Mouse (Mus musculus) CH12.LX (cell line): ENCODE measurements around the gene Slc30a5. TPM values are rescaled to one million over a fixed set of nuclear protein-coding genes. Genes with fewer than 3 reads are reported as not detected.

Experiments
- DNase-seq: peaks from one replicate; pipeline ENCODE4 v3.0.0-alpha.2; 2013; ENCODE audit errors: extremely low read depth
- H3K27ac ChIP-seq: 2 replicates; pipeline ENCODE4 v1.5.1; 2012; ENCODE audit warnings: low read depth, mild to moderate bottlenecking, control low read depth, moderate library complexity; ENCODE audit not compliant: insufficient read depth
- H3K27me3 ChIP-seq: replicated peaks from 2 replicates; pipeline ENCODE3; 2012; ENCODE audit warnings: inconsistent platforms
- H3K36me3 ChIP-seq, 2 experiments: replicated peaks in 1 of 2; 2 replicates each; pipeline versions ENCODE3 to v1.6.1; 2012; ENCODE audit warnings: inconsistent platforms in 1 of 2, low read length in 1 of 2, mild to moderate bottlenecking in 1 of 2, mixed read lengths in 1 of 2, moderate library complexity in 1 of 2; ENCODE audit not compliant: control insufficient read depth in 1 of 2, insufficient read depth in 1 of 2
- H3K4me1 ChIP-seq, 2 experiments: 2 replicates each; pipeline ENCODE4 v1.6.1; 2012; ENCODE audit warnings: inconsistent platforms in 1 of 2, moderate library complexity in 1 of 2; ENCODE audit not compliant: insufficient read depth in 2 of 2, control insufficient read depth in 1 of 2
- H3K4me2 ChIP-seq: 2 replicates; pipeline ENCODE4 v1.6.1; 2012; ENCODE audit warnings: low read depth, mild to moderate bottlenecking, control low read depth; ENCODE audit not compliant: poor library complexity, insufficient read depth, severe bottlenecking
- H3K4me3 ChIP-seq, 3 experiments: fragments of 150-350 bp in 1 of 3; sonication (generic) in 1 of 3; replicated peaks in 1 of 3; 2 replicates each; pipeline versions ENCODE3 to v1.5.1; 2011 to 2012; ENCODE audit warnings: low read depth in 2 of 3, low read length in 2 of 3, mild to moderate bottlenecking in 2 of 3, moderate library complexity in 2 of 3, control low read depth in 1 of 3, improper control_type of control experiment in 1 of 3, inconsistent platforms in 1 of 3, mixed read lengths in 1 of 3; ENCODE audit not compliant: poor library complexity in 1 of 3
- H3K79me2 ChIP-seq: replicated peaks from 2 replicates; pipeline ENCODE4 v1.6.1; 2012; ENCODE audit warnings: mild to moderate bottlenecking, moderate library complexity; ENCODE audit not compliant: control insufficient read depth, poor library complexity, insufficient read depth, severe bottlenecking; ENCODE audit errors: extremely low read depth
- H3K9ac ChIP-seq: 2 replicates; pipeline ENCODE4 v1.6.1; 2012; ENCODE audit warnings: low read depth, mild to moderate bottlenecking, control low read depth, moderate library complexity; ENCODE audit not compliant: insufficient read depth
- H3K9me3 ChIP-seq: replicated peaks from 2 replicates; pipeline ENCODE3; 2012; ENCODE audit warnings: low read length, inconsistent platforms, mixed read lengths
- BHLHE40 ChIP-seq: IDR thresholded peaks from 2 replicates; pipeline ENCODE4 v1.6.1; 2011; ENCODE audit warnings: mild to moderate bottlenecking, low read depth, low read length, improper control_type of control experiment
- CHD1 ChIP-seq: IDR thresholded peaks from 2 replicates; pipeline ENCODE4 v1.6.1; 2012; ENCODE audit warnings: low read depth, low read length, improper control_type of control experiment, inconsistent platforms
- CHD2 ChIP-seq: IDR thresholded peaks from 2 replicates; pipeline ENCODE4 v1.6.1; 2011; ENCODE audit warnings: low read length, improper control_type of control experiment
- ELF1 ChIP-seq: IDR thresholded peaks from 2 replicates; pipeline ENCODE4 v1.6.1; 2014; ENCODE audit warnings: low read depth, mild to moderate bottlenecking, inconsistent platforms, low read length, improper control_type of control experiment
- HCFC1 ChIP-seq: IDR thresholded peaks from 2 replicates; pipeline ENCODE4 v1.6.1; 2012; ENCODE audit warnings: low read depth, mild to moderate bottlenecking, inconsistent platforms, low read length, improper control_type of control experiment
- JUN ChIP-seq: IDR thresholded peaks from 2 replicates; pipeline ENCODE4 v1.6.1; 2011; ENCODE audit warnings: low read depth, mild to moderate bottlenecking, low read length, improper control_type of control experiment, moderate library complexity; ENCODE audit not compliant: insufficient read depth
- JUND ChIP-seq: conservative IDR thresholded peaks from 2 replicates; pipeline ENCODE4 v1.6.1; 2011; ENCODE audit warnings: low read depth, low read length, improper control_type of control experiment
- KAT2A ChIP-seq: IDR thresholded peaks from 2 replicates; pipeline ENCODE4 v1.6.1; 2012; ENCODE audit warnings: low read length, improper control_type of control experiment, inconsistent platforms; ENCODE audit not compliant: insufficient replicate concordance
- MAX ChIP-seq: IDR thresholded peaks from 2 replicates; pipeline ENCODE4 v1.6.1; 2011; ENCODE audit warnings: low read length, improper control_type of control experiment
- MEF2A ChIP-seq: IDR thresholded peaks from 2 replicates; pipeline ENCODE4 v1.6.1; 2014; ENCODE audit warnings: low read depth, mild to moderate bottlenecking, inconsistent platforms, low read length, improper control_type of control experiment, borderline replicate concordance
- MXI1 ChIP-seq: IDR thresholded peaks from 2 replicates; pipeline ENCODE4 v1.6.1; 2011; ENCODE audit warnings: mild to moderate bottlenecking, low read depth, low read length, improper control_type of control experiment
- MYC ChIP-seq: IDR thresholded peaks from 2 replicates; pipeline ENCODE4 v1.6.1; 2011; ENCODE audit warnings: low read depth, mild to moderate bottlenecking, improper control_type of control experiment, low read length
- POLR2A ChIP-seq: IDR thresholded peaks from 2 replicates; pipeline ENCODE4 v1.6.1; 2011; ENCODE audit warnings: low read depth, mild to moderate bottlenecking, improper control_type of control experiment, low read length
- POLR2AphosphoS2 ChIP-seq: IDR thresholded peaks from 2 replicates; pipeline ENCODE4 v1.6.1; 2011; ENCODE audit warnings: low read depth, low read length, improper control_type of control experiment
- RAD21 ChIP-seq: IDR thresholded peaks from 2 replicates; pipeline ENCODE4 v1.6.1; 2011; ENCODE audit warnings: low read depth, mild to moderate bottlenecking, low read length, improper control_type of control experiment, moderate library complexity
- RCOR1 ChIP-seq: conservative IDR thresholded peaks from 2 replicates; pipeline ENCODE4 v1.6.1; 2012; ENCODE audit warnings: low read depth, mild to moderate bottlenecking, inconsistent platforms, low read length, improper control_type of control experiment
- TCF12 ChIP-seq: IDR thresholded peaks from 2 replicates; pipeline ENCODE4 v1.6.1; 2014; ENCODE audit warnings: low read depth, mild to moderate bottlenecking, inconsistent platforms, low read length, improper control_type of control experiment
- ZC3H11A ChIP-seq: IDR thresholded peaks from 2 replicates; pipeline ENCODE4 v1.6.1; 2012; ENCODE audit warnings: low read depth, mild to moderate bottlenecking, inconsistent platforms, low read length, improper control_type of control experiment
- ZKSCAN1 ChIP-seq: IDR thresholded peaks from 2 replicates; pipeline ENCODE4 v1.6.1; 2012; ENCODE audit warnings: low read depth, inconsistent platforms, low read length, improper control_type of control experiment, borderline replicate concordance
- ZNF384 ChIP-seq: IDR thresholded peaks from 2 replicates; pipeline ENCODE4 v1.6.1; 2012; ENCODE audit warnings: low read depth, low read length, improper control_type of control experiment, inconsistent platforms
- dilution Hi-C: fragments of 300-500 bp; cut with MboI; formaldehyde crosslinking; loops from 2 replicates; pipeline ENCODE4 v1.14.3; 2020; ENCODE audit warnings: low sequenced_read_pairs; ENCODE audit not compliant: extremely low pct_unique_long_range_greater_than_20kb, extremely low pct_ligation_motif_present
- in situ Hi-C: fragments of 300-500 bp; cut with MboI; formaldehyde crosslinking; loops from 3 replicates; pipeline ENCODE4 v1.14.3; 2019; ENCODE audit warnings: low sequenced_read_pairs, low pct_ligation_motif_present, low pct_unique_long_range_greater_than_20kb, mixed read lengths
- polyA plus RNA-seq: library from polyadenylated mRNA; unstranded; fragments of >175 nt; gene quantifications from 2 replicates; pipeline ENCODE4 v1.2.1, GENCODE M21; 2012; ENCODE audit warnings: low read depth; ENCODE audit not compliant: insufficient read length
- total RNA-seq, 2 experiments: library from RNA; depleted of rRNA; stranded (reverse); fragments of 300-350 nt in 1 of 2; fragments of >200 nt in 1 of 2; gene quantifications; 2 replicates each; pipeline ENCODE4 v1.2.3; 2012 to 2014

Slc30a5 gene
- total and polyA plus RNA-seq, 3 experiments = 54.4 to 99.9 (median 65.9) TPM

DNA sequence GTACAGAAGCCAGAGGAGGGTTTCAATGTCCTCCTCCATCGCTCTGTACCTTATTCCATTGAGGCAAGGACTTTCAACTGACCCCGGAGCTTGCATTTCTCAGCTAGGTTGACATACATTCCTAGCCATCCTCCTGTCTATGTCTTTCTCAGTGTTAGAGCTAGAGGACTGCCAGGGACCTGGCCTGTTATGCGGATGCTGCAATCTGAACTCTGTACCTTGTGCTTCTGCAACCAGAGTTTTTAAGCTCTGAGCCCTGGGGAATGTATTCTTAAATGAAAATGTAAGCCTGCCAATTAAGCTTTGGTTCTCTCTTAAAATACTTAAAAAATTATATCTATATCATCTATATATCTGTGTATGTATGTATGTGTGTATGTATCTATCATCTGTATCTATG lies 44.5 kb upstream of the Slc30a5 start:
- no peaks in the 10 kb centered on the region for H3K79me2 ChIP-seq
- in situ Hi-C loops (loop anchor here (25.0 kb wide), 1 partner anchor 835 kb away; no protein-coding TSS in a partner anchor), dilution Hi-C loops (no loop called here)
- H3K4me3 ChIP-seq = no peak overlapping the region
- no peaks in the 10 kb centered on the region for H3K9me3 ChIP-seq
- H3K36me3 ChIP-seq = no peaks in the 10 kb centered on the region
- no peak overlapping the region for H3K9ac ChIP-seq
- H3K4me1 ChIP-seq = peaks cover 6 to 32% of the 10 kb centered on the region in 2 experiments; a peak in 3 of 4 replicates
- H3K4me2 ChIP-seq = no peak overlapping the region
- DNase-seq = no peak
- no peak for TF ChIP-seq POLR2AphosphoS2
- no peak for TF ChIP-seq HCFC1
- TF ChIP-seq MXI1 = no peak
- TF ChIP-seq ZKSCAN1 = no peak
- no peak for TF ChIP-seq KAT2A
- no peak for TF ChIP-seq MYC
- TF ChIP-seq CHD1 = no peak
- TF ChIP-seq JUN = no peak
- TF ChIP-seq RAD21 = no peak
- TF ChIP-seq CHD2 = no peak
- TF ChIP-seq ZNF384 = no peak
- TF ChIP-seq, all 38 proteins: peak for 0
- Histone ChIP-seq H3K27ac (no peak overlapping the region), H3K27me3 (no peaks in the 10 kb centered on the region)

DNA sequence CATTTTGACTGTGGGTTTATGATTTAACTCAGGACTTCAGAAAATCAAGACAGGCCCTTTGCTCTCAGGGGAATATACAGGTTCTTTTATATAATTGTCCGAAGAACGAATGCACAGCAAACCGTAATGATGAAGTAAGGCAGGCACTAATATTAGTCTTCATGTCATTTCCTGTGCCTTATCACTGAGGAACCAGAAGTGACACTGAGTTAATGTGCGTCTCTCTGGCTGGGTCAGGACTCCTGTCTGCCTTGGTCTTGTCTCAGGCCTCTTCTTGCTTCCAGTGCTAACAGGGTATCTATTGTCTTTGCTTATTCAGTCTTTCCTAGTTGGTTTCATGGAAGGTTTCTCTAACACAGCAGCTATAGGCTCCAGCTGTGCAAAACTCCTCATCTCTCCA lies 41.9 kb upstream of the Slc30a5 start:
- Histone ChIP-seq H3K4me1 (peaks cover 2 to 21% of the 10 kb centered on the region in 2 experiments; a peak in 3 of 4 replicates), H3K4me3 (no peak overlapping the region), H3K9ac (no peak overlapping the region), H3K36me3 (peaks cover 0 to 18% of the 10 kb centered on the region in 2 experiments), H3K27ac (no peak overlapping the region), H3K79me2 (no peaks in the 10 kb centered on the region), H3K27me3 (no peaks in the 10 kb centered on the region), H3K4me2 (no peak overlapping the region), H3K9me3 (peaks cover 5% of the 10 kb centered on the region)
- in situ Hi-C loops = loop anchor here (25.0 kb wide), 1 partner anchor 837 kb away; no protein-coding TSS in a partner anchor
- TF ChIP-seq MEF2A (no peak), RCOR1 (no peak), KAT2A (no peak), JUND (no peak), RAD21 (no peak), TCF12 (no peak), ELF1 (no peak), ZC3H11A (no peak), POLR2A (no peak), MAX (no peak), BHLHE40 (no peak)
- DNase-seq = no peak
- dilution Hi-C loops = no loop called here
